Mouse (Mus musculus): Measurements from ENCODE around the gene Ttc28. TPM values are rescaled to one million over a fixed set of nuclear protein-coding genes. Genes with fewer than 3 reads are reported as not detected.

The Ttc28 gene
- polyA plus RNA-seq, 1 experiment from 2014 or later: 24.7 TPM

GRCm38 (mm10) chr5:111014960-111015359 is 135.4 kb downstream of the Ttc28 start:
- Histone ChIP-seq H3K4me1 (peaks cover 32% of the 10 kb centered on the region), H3K27ac (replicated peaks) (no peak overlapping the region), H3K4me3 (no peak overlapping the region), H3K27me3 (no peaks in the 10 kb centered on the region), H3K9ac (replicated peaks) (no peak overlapping the region), H3K4me2 (replicated peaks) (no peak overlapping the region), H3K36me3 (0 out of 2 replicates have a peak, but pooled peaks cover 3% of the 10 kb centered on the region), H3K9me3 (0 out of 2 replicates have a peak, but pooled peaks cover 4% of the 10 kb centered on the region)
- WGBS: 57% methylated on average over 4 of the region's 4 CpGs
- ATAC-seq (ENCODE audit: low FRiP score, low read depth): no peak

DNA sequence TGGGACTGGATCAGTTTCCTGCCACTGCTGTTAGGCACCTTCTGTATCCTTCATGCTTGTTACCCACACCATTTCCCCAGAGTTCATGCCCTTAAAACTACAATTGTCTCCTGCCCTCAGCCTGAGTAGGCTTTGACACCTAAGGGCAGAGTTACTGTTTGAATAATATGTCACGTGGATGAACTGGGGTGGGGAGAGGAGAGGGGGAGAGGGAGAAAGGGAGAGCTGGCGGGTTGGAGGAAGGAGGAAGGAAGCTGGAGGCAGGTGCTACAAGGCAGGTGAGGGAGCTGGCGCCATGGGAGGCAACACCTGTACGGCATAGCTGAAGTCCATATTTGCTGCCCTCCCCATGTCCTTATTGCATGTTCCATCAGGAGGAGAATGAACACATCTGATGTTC is 137.7 kb downstream of the Ttc28 start:
- no peak overlapping the region for H3K27ac ChIP-seq (replicated peaks)
- peaks cover 26% of the 10 kb centered on the region for H3K4me1 ChIP-seq
- 0 out of 2 replicates have a peak, but pooled peaks cover 3% of the 10 kb centered on the region for H3K36me3 ChIP-seq
- H3K4me2 ChIP-seq (replicated peaks): no peak overlapping the region
- H3K4me3 ChIP-seq: no peak overlapping the region
- WGBS: 80% methylated on average over 4 of the region's 4 CpGs
- H3K9ac ChIP-seq (replicated peaks): no peak overlapping the region
- no peaks in the 10 kb centered on the region for H3K27me3 ChIP-seq
- H3K9me3 ChIP-seq: no peaks in the 10 kb centered on the region
- ATAC-seq (ENCODE audit: low FRiP score, low read depth): no peak

GRCm38 (mm10) chr5:111022339-111022738 is 142.7 kb downstream of the Ttc28 start:
- Histone ChIP-seq H3K4me3 (no peak overlapping the region), H3K27me3 (no peaks in the 10 kb centered on the region), H3K4me1 (peaks cover 59% of the 10 kb centered on the region), H3K4me2 (replicated peaks) (no peak overlapping the region), H3K36me3 (no peaks in the 10 kb centered on the region), H3K9me3 (no peaks in the 10 kb centered on the region), H3K27ac (replicated peaks) (peak overlapping the region; percentile 26; the same call in 1 of the 2 replicates), H3K9ac (replicated peaks) (no peak overlapping the region)
- ATAC-seq (ENCODE audit: low FRiP score, low read depth): no peak
- WGBS: 91% methylated on average over 9 of the region's 9 CpGs

GRCm38 (mm10) chr5:111022940-111023339 is 143.3 kb downstream of the Ttc28 start:
- Histone ChIP-seq H3K27ac (replicated peaks) (peak overlapping the region; percentile 83; the same call in 1 of the 2 replicates), H3K4me2 (replicated peaks) (no peak overlapping the region), H3K4me3 (no peak overlapping the region), H3K36me3 (no peaks in the 10 kb centered on the region), H3K9ac (replicated peaks) (no peak overlapping the region), H3K4me1 (peaks cover 64% of the 10 kb centered on the region), H3K9me3 (no peaks in the 10 kb centered on the region), H3K27me3 (no peaks in the 10 kb centered on the region)
- 96% methylated on average over 1 of the region's 1 CpGs for WGBS
- no peak for ATAC-seq (ENCODE audit: low FRiP score, low read depth)

DNA sequence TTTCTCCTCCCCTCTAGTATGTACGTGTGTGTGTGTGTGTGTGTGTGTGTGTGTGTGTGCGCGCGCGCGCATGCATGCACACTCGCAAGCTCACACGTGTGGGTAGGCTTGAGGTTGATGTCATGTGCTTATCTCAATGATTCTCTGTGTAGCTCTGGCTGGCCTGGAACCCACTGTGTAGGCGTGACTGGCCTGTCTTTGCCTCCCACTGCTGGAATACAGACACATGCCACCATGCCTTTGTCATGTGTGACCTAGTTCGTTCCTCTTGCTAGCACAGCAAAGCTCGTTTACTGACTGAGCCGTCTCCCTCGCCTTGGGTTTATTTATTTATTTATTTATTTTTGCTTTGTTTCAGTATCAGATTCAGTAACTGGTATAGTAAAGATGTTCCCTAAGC is 145.0 kb downstream of the Ttc28 start:
- Histone ChIP-seq H3K4me2 (replicated peaks) (no peak overlapping the region), H3K27me3 (no peaks in the 10 kb centered on the region), H3K9me3 (no peaks in the 10 kb centered on the region), H3K4me3 (no peak overlapping the region), H3K4me1 (peaks cover 70% of the 10 kb centered on the region), H3K36me3 (no peaks in the 10 kb centered on the region), H3K9ac (replicated peaks) (no peak overlapping the region; the same call in 1 of the 2 replicates), H3K27ac (replicated peaks) (peak overlapping the region; percentile 83)
- WGBS: 76% methylated on average over 13 of the region's 13 CpGs
- 0 out of 2 replicates have a peak, but pooled peaks have one; percentile 25 for ATAC-seq (ENCODE audit: low FRiP score, low read depth)

- Histone ChIP-seq H3K4me2 (replicated peaks) (no peak overlapping the region), H3K4me1 (peaks cover 69% of the 10 kb centered on the region), H3K4me3 (no peak overlapping the region), H3K36me3 (no peaks in the 10 kb centered on the region), H3K9me3 (no peaks in the 10 kb centered on the region), H3K9ac (replicated peaks) (no peak overlapping the region), H3K27ac (replicated peaks) (peak overlapping the region; percentile 83), H3K27me3 (no peaks in the 10 kb centered on the region)
- 43% methylated on average over 14 of the region's 14 CpGs for WGBS
- no peak for ATAC-seq (ENCODE audit: low FRiP score, low read depth)
These were observed 145.9 kb downstream of the Ttc28 start for GRCm38 (mm10) chr5:111025476-111025875.

DNA sequence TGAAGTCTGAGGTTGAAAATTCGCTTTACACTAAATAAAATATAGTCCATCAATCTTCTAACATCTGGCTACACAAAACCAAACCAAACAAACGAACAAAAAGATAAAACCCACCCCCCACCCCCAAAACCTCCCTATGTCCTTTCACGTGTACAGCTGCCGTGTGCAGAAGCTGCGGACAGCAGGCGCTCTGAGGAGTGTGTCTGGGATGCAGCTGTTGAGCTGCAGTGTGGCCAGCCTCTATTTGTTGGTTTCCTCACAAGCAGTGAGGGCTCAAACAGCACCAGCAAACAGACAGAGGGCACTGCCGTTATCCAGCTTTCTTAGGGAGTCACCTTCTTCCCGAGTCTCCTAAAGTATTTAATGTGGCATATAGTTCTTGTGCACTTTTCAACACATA is 146.6 kb downstream of the Ttc28 start:
- peak overlapping the region; percentile 83 for H3K27ac ChIP-seq (replicated peaks)

GRCm38 (mm10) chr5:111028340-111028739 is 148.7 kb downstream of the Ttc28 start:
- Histone ChIP-seq H3K27ac (replicated peaks) (no peak overlapping the region), H3K9me3 (no peaks in the 10 kb centered on the region), H3K4me3 (no peak overlapping the region), H3K9ac (replicated peaks) (no peak overlapping the region), H3K36me3 (no peaks in the 10 kb centered on the region), H3K4me1 (peaks cover 60% of the 10 kb centered on the region), H3K4me2 (replicated peaks) (no peak overlapping the region), H3K27me3 (no peaks in the 10 kb centered on the region)
- WGBS: 69% methylated on average over 4 of the region's 4 CpGs
- ATAC-seq (ENCODE audit: low FRiP score, low read depth): no peak

More for the DNA sequence above, 146.6 kb downstream of the Ttc28 start:
- Histone ChIP-seq H3K27me3 (no peaks in the 10 kb centered on the region), H3K36me3 (no peaks in the 10 kb centered on the region), H3K9me3 (no peaks in the 10 kb centered on the region), H3K4me2 (replicated peaks) (no peak overlapping the region), H3K9ac (replicated peaks) (no peak overlapping the region), H3K4me3 (no peak overlapping the region), H3K4me1 (peaks cover 69% of the 10 kb centered on the region)
- WGBS: 53% methylated on average over 8 of the region's 8 CpGs
- no peak for ATAC-seq (ENCODE audit: low FRiP score, low read depth)

GRCm38 (mm10) chr5:111028952-111029351 is 149.3 kb downstream of the Ttc28 start:
- 84% methylated on average over 9 of the region's 9 CpGs for WGBS
- H3K9me3 ChIP-seq: no peaks in the 10 kb centered on the region
- no peak overlapping the region for H3K4me2 ChIP-seq (replicated peaks)
- H3K4me1 ChIP-seq: peaks cover 54% of the 10 kb centered on the region
- no peak overlapping the region for H3K27ac ChIP-seq (replicated peaks)
- H3K36me3 ChIP-seq: no peaks in the 10 kb centered on the region
- H3K4me3 ChIP-seq: no peak overlapping the region
- no peak for ATAC-seq (ENCODE audit: low FRiP score, low read depth)
- H3K9ac ChIP-seq (replicated peaks): no peak overlapping the region
- no peaks in the 10 kb centered on the region for H3K27me3 ChIP-seq

DNA sequence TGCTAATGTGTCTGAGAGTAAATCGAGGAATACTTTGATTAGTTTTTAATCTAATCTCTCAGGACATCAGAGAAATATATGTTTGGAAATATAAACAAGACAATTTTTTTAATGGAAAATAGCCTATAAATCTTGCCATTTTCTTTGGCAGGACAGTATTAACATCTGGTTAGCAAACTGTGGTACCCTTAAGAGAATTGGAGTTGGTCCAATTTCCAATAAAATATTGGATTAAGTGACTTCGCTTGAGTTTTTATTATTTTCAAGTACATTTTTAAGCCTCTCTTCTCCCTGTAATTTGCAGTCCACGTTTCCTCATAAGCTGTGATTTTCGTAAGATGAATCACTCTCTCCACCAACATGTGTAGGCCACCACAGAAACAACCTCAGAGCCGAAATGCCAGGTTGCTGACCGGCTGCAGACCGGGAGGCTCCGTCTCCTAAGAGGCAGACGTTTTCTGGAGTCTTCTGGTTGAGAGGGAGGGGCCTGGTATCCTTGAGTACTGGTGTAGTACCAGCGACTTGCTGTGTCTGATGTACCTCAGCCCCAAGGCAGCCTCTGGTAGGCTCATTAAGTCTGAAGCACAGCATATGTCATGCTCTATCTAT is 153.2 kb downstream of the Ttc28 start:
- no peak overlapping the region for H3K4me3 ChIP-seq
- no peak overlapping the region for H3K9ac ChIP-seq (replicated peaks)
- 88% methylated on average over 10 of the region's 10 CpGs for WGBS
- no peak overlapping the region for H3K4me2 ChIP-seq (replicated peaks)
- no peak for ATAC-seq (ENCODE audit: low FRiP score, low read depth)
- peaks cover 31% of the 10 kb centered on the region for H3K4me1 ChIP-seq
- no peaks in the 10 kb centered on the region for H3K9me3 ChIP-seq
- no peak overlapping the region for H3K27ac ChIP-seq (replicated peaks)
- no peaks in the 10 kb centered on the region for H3K36me3 ChIP-seq
- H3K27me3 ChIP-seq: no peaks in the 10 kb centered on the region

GRCm38 (mm10) chr5:111033489-111033888 is 153.9 kb downstream of the Ttc28 start:
- no peak overlapping the region for H3K4me3 ChIP-seq
- H3K36me3 ChIP-seq: no peaks in the 10 kb centered on the region
- H3K9ac ChIP-seq (replicated peaks): no peak overlapping the region
- H3K4me2 ChIP-seq (replicated peaks): no peak overlapping the region
- H3K27me3 ChIP-seq: no peaks in the 10 kb centered on the region
- H3K4me1 ChIP-seq: peaks cover 30% of the 10 kb centered on the region
- ATAC-seq (ENCODE audit: low FRiP score, low read depth): no peak
- no peaks in the 10 kb centered on the region for H3K9me3 ChIP-seq
- H3K27ac ChIP-seq (replicated peaks): no peak overlapping the region
- 96% methylated on average over 4 of the region's 4 CpGs for WGBS

DNA sequence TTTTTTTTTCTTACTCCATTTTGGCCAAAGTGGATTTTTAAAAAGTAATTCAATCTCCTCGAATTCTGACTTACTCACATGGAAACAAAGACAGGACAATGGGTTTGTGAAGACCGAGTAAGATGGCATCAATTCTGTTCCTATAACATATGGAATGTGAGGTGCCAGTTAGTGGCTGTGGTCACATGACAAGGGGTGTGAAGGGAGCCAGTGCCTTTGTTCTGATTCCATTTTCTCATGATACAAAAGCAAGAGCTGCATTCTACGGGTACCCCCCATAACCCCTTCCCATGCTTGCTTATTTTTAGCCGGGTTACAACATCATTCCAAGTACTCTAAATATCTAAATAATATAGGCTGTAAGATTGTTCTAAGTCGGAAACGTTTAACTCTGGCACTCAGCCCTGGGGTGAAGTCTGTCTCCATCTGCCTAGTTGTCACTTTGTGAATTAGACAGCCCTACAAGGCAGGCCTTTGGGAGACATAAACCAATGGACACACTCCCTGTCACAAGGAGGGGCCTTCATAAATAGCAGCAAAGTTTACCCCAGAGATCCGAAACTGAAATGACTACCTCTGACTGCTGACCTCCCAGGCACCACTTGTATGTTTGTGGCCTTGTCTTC is 157.6 kb downstream of the Ttc28 start:
- 84% methylated on average over 7 of the region's 7 CpGs for WGBS
- Histone ChIP-seq H3K4me3 (no peak overlapping the region), H3K4me2 (replicated peaks) (no peak overlapping the region), H3K27ac (replicated peaks) (no peak overlapping the region), H3K27me3 (no peaks in the 10 kb centered on the region), H3K9me3 (no peaks in the 10 kb centered on the region), H3K36me3 (no peaks in the 10 kb centered on the region), H3K4me1 (peaks cover 40% of the 10 kb centered on the region), H3K9ac (replicated peaks) (no peak overlapping the region)
- ATAC-seq (ENCODE audit: low FRiP score, low read depth): no peak
